Mouse (Mus musculus) lung, adult 2 months (tissue): ENCODE results near the gene Car5a.

Experiments used
- CTCF ChIP-seq: fragments of 200-500 bp; IDR thresholded peaks from 2 replicates; pipeline ENCODE4 v1.5.1; 2011; ENCODE audit warnings: mild to moderate bottlenecking, low read length, control low read depth; ENCODE audit not compliant: insufficient read depth
- POLR2A ChIP-seq: fragments of 200-500 bp; IDR thresholded peaks from 2 replicates; pipeline ENCODE4 v1.6.1; 2011; ENCODE audit warnings: low read depth, mild to moderate bottlenecking, control low read depth, low read length, borderline replicate concordance; ENCODE audit errors: extremely low read depth

- TF ChIP-seq POLR2A (no peak), CTCF (no peak)
Measured at GRCm38 (mm10) chr8:121934923-121935322, 9.8 kb downstream of the Car5a start.
